Mouse (Mus musculus): ENCODE results near the gene Lrch1. TPM values are rescaled to one million over a fixed set of nuclear protein-coding genes. Genes with fewer than 3 reads are reported as not detected.

Gene Lrch1
- 9.9 TPM for polyA plus RNA-seq (2012; fragmentation: generic; extraction: Trizol)

- H3K4me3 ChIP-seq, result peak within 1 kb of the TSS; percentile 92
- TF ChIP-seq MYOG (IDR thresholded peaks at IDR 0.05; ENCODE audit: control insufficient read depth in 1 of 3, insufficient read depth in 1 of 3, insufficient read length in 2 of 3, low read depth in 2 of 3), result peak in 2 of 3 experiments; percentile 11 to 38
- no peak for TF ChIP-seq E2F4 (IDR thresholded peaks at IDR 0.05; ENCODE audit: insufficient read depth)
- peak in 1 of 3 experiments; percentile 30 for TF ChIP-seq MYOD1 (IDR thresholded peaks at IDR 0.05; ENCODE audit: control insufficient read depth in 1 of 3, insufficient read length in 2 of 3, low read depth in 2 of 3)
- no peak for TF ChIP-seq USF1 (IDR thresholded peaks at IDR 0.05; ENCODE audit: low read depth)
- TF ChIP-seq POLR2A (IDR thresholded peaks at IDR 0.05; ENCODE audit: insufficient read length, low read depth), result peak; percentile 91
- peak; percentile 80 for TF ChIP-seq POLR2AphosphoS2 (IDR thresholded peaks at IDR 0.05; ENCODE audit: insufficient read length, low read depth)
- no peak for TF ChIP-seq MAX (IDR thresholded peaks at IDR 0.05; ENCODE audit: low read depth)
- TF ChIP-seq SRF (IDR thresholded peaks at IDR 0.05; ENCODE audit: control insufficient read depth, insufficient read length, low read depth), result no peak
- H3K4me2 ChIP-seq (ENCODE audit: low read depth), result peak within 1 kb of the TSS; percentile 94
- no peaks in the 10 kb centered on the region for H3K36me3 ChIP-seq (ENCODE audit: control insufficient read depth, insufficient read depth)
- H3K79me2 ChIP-seq (ENCODE audit: control insufficient read depth, insufficient read depth), result peaks cover 36% of the 10 kb centered on the region
- peak within 1 kb of the TSS; percentile 88 for H3ac ChIP-seq (ENCODE audit: control insufficient read depth, insufficient read length)
- no peaks in the 10 kb centered on the region for H3K27me3 ChIP-seq (ENCODE audit: control insufficient read depth, insufficient read depth, insufficient read length)
These were observed at the start of gene Lrch1 for GRCm38 (mm10) chr14:74947376-74948013. TSS of gene Lrch1 (minus strand) at chr14:74947876.

DNA sequence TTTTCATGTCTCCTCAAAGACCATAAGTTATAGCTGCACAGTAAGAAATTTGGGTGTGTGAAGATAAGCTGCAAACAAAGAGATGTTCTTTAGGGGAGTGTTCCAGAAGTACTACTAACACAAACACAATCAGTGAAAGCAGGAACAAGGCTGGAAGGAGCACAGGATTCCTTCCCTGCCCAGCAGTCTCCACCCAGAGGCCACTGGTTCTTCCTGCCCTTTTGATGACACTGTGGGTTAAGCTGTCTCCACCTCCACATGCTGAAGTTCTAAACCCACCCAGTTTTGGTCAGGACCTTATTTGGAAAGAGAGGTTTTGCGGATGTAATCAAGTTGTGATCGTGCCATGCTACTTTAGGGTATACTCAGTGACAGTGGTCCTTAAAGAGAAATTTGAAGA lies 49.4 kb upstream of the Lrch1 start:
- Histone ChIP-seq H3K4me2 (ENCODE audit: low read depth) (peak overlapping the region; percentile 54), H3K27me3 (ENCODE audit: control insufficient read depth, insufficient read depth, insufficient read length) (no peaks in the 10 kb centered on the region), H3K4me3 (no peak overlapping the region), H3K79me2 (ENCODE audit: control insufficient read depth, insufficient read depth) (no peaks in the 10 kb centered on the region), H3ac (ENCODE audit: control insufficient read depth, insufficient read length) (no peak overlapping the region), H3K36me3 (ENCODE audit: control insufficient read depth, insufficient read depth) (no peaks in the 10 kb centered on the region)
- TF ChIP-seq TCF3 (IDR thresholded peaks at IDR 0.05; ENCODE audit: insufficient read length, low read depth) (no peak), E2F4 (IDR thresholded peaks at IDR 0.05; ENCODE audit: insufficient read depth) (no peak), REST (IDR thresholded peaks at IDR 0.05; ENCODE audit: insufficient read depth, insufficient read length) (no peak), MYOG (IDR thresholded peaks at IDR 0.05; ENCODE audit: control insufficient read depth in 1 of 3, insufficient read depth in 1 of 3, insufficient read length in 2 of 3, low read depth in 2 of 3) (no peak)

GRCm38 (mm10) chr14:74996556-74996955 lies 48.9 kb upstream of the Lrch1 start:
- H3K4me2 ChIP-seq (ENCODE audit: low read depth), result peak overlapping the region; percentile 54
- no peaks in the 10 kb centered on the region for H3K36me3 ChIP-seq (ENCODE audit: control insufficient read depth, insufficient read depth)
- TF ChIP-seq E2F4 (IDR thresholded peaks at IDR 0.05; ENCODE audit: insufficient read depth) (no peak), MAX (IDR thresholded peaks at IDR 0.05; ENCODE audit: low read depth) (no peak), TCF12 (IDR thresholded peaks at IDR 0.05; ENCODE audit: insufficient read depth, poor library complexity, severe bottlenecking) (peak; percentile 39), POLR2AphosphoS2 (IDR thresholded peaks at IDR 0.05; ENCODE audit: insufficient read length, low read depth) (no peak), USF1 (IDR thresholded peaks at IDR 0.05; ENCODE audit: low read depth) (peak; percentile 1), REST (IDR thresholded peaks at IDR 0.05; ENCODE audit: insufficient read depth, insufficient read length) (no peak), MYOG (IDR thresholded peaks at IDR 0.05; ENCODE audit: control insufficient read depth in 1 of 3, insufficient read depth in 1 of 3, insufficient read length in 2 of 3, low read depth in 2 of 3) (peak in 1 of 3 experiments; percentile 28), MYOD1 (IDR thresholded peaks at IDR 0.05; ENCODE audit: control insufficient read depth in 1 of 3, insufficient read length in 2 of 3, low read depth in 2 of 3) (peak in 1 of 3 experiments; percentile 66), CEBPB (IDR thresholded peaks at IDR 0.05; ENCODE audit: insufficient read depth, poor library complexity, severe bottlenecking) (peak; percentile 49; the same call in 1 of the 2 replicates), POLR2A (IDR thresholded peaks at IDR 0.05; ENCODE audit: insufficient read length, low read depth) (no peak), TCF3 (IDR thresholded peaks at IDR 0.05; ENCODE audit: insufficient read length, low read depth) (no peak)
- no peak overlapping the region for H3K4me3 ChIP-seq
- H3K27me3 ChIP-seq (ENCODE audit: control insufficient read depth, insufficient read depth, insufficient read length), result no peaks in the 10 kb centered on the region
- H3ac ChIP-seq (ENCODE audit: control insufficient read depth, insufficient read length), result no peak overlapping the region
- no peaks in the 10 kb centered on the region for H3K79me2 ChIP-seq (ENCODE audit: control insufficient read depth, insufficient read depth)

DNA sequence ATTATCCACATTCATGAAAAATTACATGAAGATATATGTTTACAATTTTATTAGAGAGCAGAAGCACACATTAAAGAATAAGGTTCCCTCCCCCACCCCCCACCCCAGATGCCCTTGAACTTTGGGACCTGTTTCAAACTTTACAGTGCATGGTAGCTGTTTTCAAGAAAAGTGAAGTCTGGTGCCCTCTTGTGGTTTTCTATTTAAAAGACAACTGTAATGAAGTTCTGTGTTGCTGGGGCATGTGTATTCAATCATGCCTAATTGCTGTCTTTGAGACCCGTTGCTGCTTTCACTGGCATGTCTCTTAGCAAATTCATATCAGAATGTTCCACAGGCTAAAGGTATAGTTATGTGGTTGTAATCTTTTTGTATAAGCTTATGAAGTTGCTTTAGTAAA lies 42.8 kb upstream of the Lrch1 start:
- Histone ChIP-seq H3K27me3 (ENCODE audit: control insufficient read depth, insufficient read depth, insufficient read length) (no peaks in the 10 kb centered on the region), H3K79me2 (ENCODE audit: control insufficient read depth, insufficient read depth) (no peaks in the 10 kb centered on the region), H3K4me3 (no peak overlapping the region), H3K36me3 (ENCODE audit: control insufficient read depth, insufficient read depth) (no peaks in the 10 kb centered on the region), H3ac (ENCODE audit: control insufficient read depth, insufficient read length) (no peak overlapping the region), H3K4me2 (ENCODE audit: low read depth) (no peak overlapping the region)
- TF ChIP-seq MAX (IDR thresholded peaks at IDR 0.05; ENCODE audit: low read depth) (no peak), MYOG (IDR thresholded peaks at IDR 0.05; ENCODE audit: control insufficient read depth in 1 of 3, insufficient read depth in 1 of 3, insufficient read length in 2 of 3, low read depth in 2 of 3) (no peak), TCF3 (IDR thresholded peaks at IDR 0.05; ENCODE audit: insufficient read length, low read depth) (no peak), CEBPB (IDR thresholded peaks at IDR 0.05; ENCODE audit: insufficient read depth, poor library complexity, severe bottlenecking) (no peak), SRF (IDR thresholded peaks at IDR 0.05; ENCODE audit: control insufficient read depth, insufficient read length, low read depth) (no peak), TCF12 (IDR thresholded peaks at IDR 0.05; ENCODE audit: insufficient read depth, poor library complexity, severe bottlenecking) (no peak), POLR2AphosphoS2 (IDR thresholded peaks at IDR 0.05; ENCODE audit: insufficient read length, low read depth) (no peak), E2F4 (IDR thresholded peaks at IDR 0.05; ENCODE audit: insufficient read depth) (no peak), REST (IDR thresholded peaks at IDR 0.05; ENCODE audit: insufficient read depth, insufficient read length) (no peak)

DNA sequence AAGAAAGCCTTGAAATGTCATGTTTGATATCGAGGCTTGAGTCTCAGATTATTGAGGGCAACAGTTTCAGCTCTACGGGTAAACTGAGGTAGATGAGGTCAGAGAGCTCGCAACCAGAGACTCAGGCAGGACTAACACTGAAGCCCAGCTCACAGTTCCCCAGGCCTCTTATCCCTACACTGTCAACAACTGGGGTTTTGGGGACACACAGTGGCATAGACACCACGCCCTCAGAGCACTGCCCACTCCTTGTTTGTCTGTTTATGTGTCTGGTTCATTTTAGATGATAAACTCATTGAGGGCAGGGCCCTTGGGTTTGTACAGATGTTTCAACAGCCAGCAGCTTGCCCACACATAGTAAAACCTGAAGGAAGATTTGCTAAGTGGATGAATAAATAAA lies 42.2 kb upstream of the Lrch1 start:
- H3K27me3 ChIP-seq (ENCODE audit: control insufficient read depth, insufficient read depth, insufficient read length), result no peaks in the 10 kb centered on the region
- no peak for TF ChIP-seq POLR2A (IDR thresholded peaks at IDR 0.05; ENCODE audit: insufficient read length, low read depth)
- TF ChIP-seq TCF3 (IDR thresholded peaks at IDR 0.05; ENCODE audit: insufficient read length, low read depth), result no peak
- TF ChIP-seq MYOG (IDR thresholded peaks at IDR 0.05; ENCODE audit: control insufficient read depth in 1 of 3, insufficient read depth in 1 of 3, insufficient read length in 2 of 3, low read depth in 2 of 3), result no peak
- no peak for TF ChIP-seq MYOD1 (IDR thresholded peaks at IDR 0.05; ENCODE audit: control insufficient read depth in 1 of 3, insufficient read length in 2 of 3, low read depth in 2 of 3)
- H3ac ChIP-seq (ENCODE audit: control insufficient read depth, insufficient read length), result no peak overlapping the region
- no peak overlapping the region for H3K4me3 ChIP-seq
- H3K4me2 ChIP-seq (ENCODE audit: low read depth), result no peak overlapping the region
- H3K79me2 ChIP-seq (ENCODE audit: control insufficient read depth, insufficient read depth), result no peaks in the 10 kb centered on the region
- no peaks in the 10 kb centered on the region for H3K36me3 ChIP-seq (ENCODE audit: control insufficient read depth, insufficient read depth)
